Mouse (Mus musculus): ENCODE measurements around the gene Rab3gap2.
"Not testable (repeated sequence)": the region's sequence is repeated elsewhere in the genome, so short reads cannot be mapped to it uniquely, and the experiment has no call there.

Rab3gap2 gene

GRCm38 (mm10) chr1:185282846-185283245 is 78.9 kb downstream of the Rab3gap2 start:
- DNase-seq (ENCODE audit: low spot score), result no peak

- DNase-seq (ENCODE audit: low spot score), result no peak
Measured at GRCm38 (mm10) chr1:185283247-185283646, 79.3 kb downstream of the Rab3gap2 start.

- no peak for DNase-seq (ENCODE audit: low spot score)
Measured at GRCm38 (mm10) chr1:185284740-185285139, 80.8 kb downstream of the Rab3gap2 start.

- no peak for DNase-seq (ENCODE audit: low spot score)
Measured at GRCm38 (mm10) chr1:185285171-185285570, 81.3 kb downstream of the Rab3gap2 start.

- DNase-seq (ENCODE audit: low spot score), result no peak
Measured at GRCm38 (mm10) chr1:185287066-185287465, 83.1 kb downstream of the Rab3gap2 start.

- DNase-seq (ENCODE audit: low spot score), result no peak
Measured at GRCm38 (mm10) chr1:185289231-185289630, 85.3 kb downstream of the Rab3gap2 start.

- DNase-seq (ENCODE audit: low spot score), result no peak
Measured at GRCm38 (mm10) chr1:185291336-185291735, 87.4 kb downstream of the Rab3gap2 start.

GRCm38 (mm10) chr1:185292646-185293360 is 88.9 kb downstream of the Rab3gap2 start:
- DNase-seq (ENCODE audit: low spot score), result no peak

GRCm38 (mm10) chr1:185296850-185297249 is 92.9 kb downstream of the Rab3gap2 start:
- no peak for DNase-seq (ENCODE audit: low spot score)

GRCm38 (mm10) chr1:185298496-185298895 is 94.6 kb downstream of the Rab3gap2 start:
- DNase-seq (ENCODE audit: low spot score), result no peak

GRCm38 (mm10) chr1:185302816-185303215 is 98.9 kb downstream of the Rab3gap2 start:
- no peak for DNase-seq (ENCODE audit: low spot score)

GRCm38 (mm10) chr1:185306836-185307235 is 102.9 kb downstream of the Rab3gap2 start:
- DNase-seq (ENCODE audit: low spot score), result no peak

GRCm38 (mm10) chr1:185307645-185308044 is 103.7 kb downstream of the Rab3gap2 start:
- DNase-seq (ENCODE audit: low spot score), result no peak

GRCm38 (mm10) chr1:185308334-185308733 is 104.4 kb downstream of the Rab3gap2 start:
- no peak for DNase-seq (ENCODE audit: low spot score)

GRCm38 (mm10) chr1:185308908-185309307 is 105.0 kb downstream of the Rab3gap2 start:
- DNase-seq (ENCODE audit: low spot score), result peak; percentile 47

- no peak for DNase-seq (ENCODE audit: low spot score)
Measured at GRCm38 (mm10) chr1:185311949-185312348, 108.0 kb downstream of the Rab3gap2 start.

- no peak for DNase-seq (ENCODE audit: low spot score)
Measured at GRCm38 (mm10) chr1:185314546-185314945, 110.6 kb downstream of the Rab3gap2 start.

- no peak for DNase-seq (ENCODE audit: low spot score)
Measured at GRCm38 (mm10) chr1:185315846-185316568, 112.1 kb downstream of the Rab3gap2 start.

GRCm38 (mm10) chr1:185327754-185328345 is 123.9 kb downstream of the Rab3gap2 start:
- DNase-seq (ENCODE audit: low spot score), result not testable (repeated sequence)

- DNase-seq (ENCODE audit: low spot score), result peak; percentile 92
Measured at GRCm38 (mm10) chr1:185328721-185329610, 125.0 kb downstream of the Rab3gap2 start, which contains the start of gene Iars2. Iars2 (minus strand) TSS chr1:185329396.

GRCm38 (mm10) chr1:185329851-185330250 is 125.9 kb downstream of the Rab3gap2 start:
- DNase-seq (ENCODE audit: low spot score), result no peak

GRCm38 (mm10) chr1:185331364-185331763 is 127.4 kb downstream of the Rab3gap2 start:
- no peak for DNase-seq (ENCODE audit: low spot score)

Data from testis, postnatal 14 days (tissue).